Mouse (Mus musculus): ENCODE data around the gene Olfr683. TPM values are rescaled to one million over a fixed set of nuclear protein-coding genes. Genes with fewer than 3 reads are reported as not detected.

The Olfr683 gene
- polyA plus RNA-seq, 1 experiment from 2014 or later: not detected

Other genes with a start within 250 kb of the Olfr683 start
- gene Olfr667, start 225.5 kb downstream of the Olfr683 start, polyA plus RNA-seq (2015; fragmentation: Nextera tagmentation; extraction: Ambion mirVana): not detected in 2 replicates
- not detected in 2 replicates for gene Olfr668, start 219.0 kb downstream of the Olfr683 start, polyA plus RNA-seq (2015; fragmentation: Nextera tagmentation; extraction: Ambion mirVana)
- gene Olfr669, start 212.8 kb downstream of the Olfr683 start, polyA plus RNA-seq (2015; fragmentation: Nextera tagmentation; extraction: Ambion mirVana): not detected in 2 replicates
- not detected in 2 replicates for gene Olfr670, start 184.4 kb downstream of the Olfr683 start, polyA plus RNA-seq (2015; fragmentation: Nextera tagmentation; extraction: Ambion mirVana)
- not detected in 2 replicates for gene Olfr671, start 167.9 kb downstream of the Olfr683 start, polyA plus RNA-seq (2015; fragmentation: Nextera tagmentation; extraction: Ambion mirVana)
- gene Olfr672, start 145.0 kb downstream of the Olfr683 start, polyA plus RNA-seq (2015; fragmentation: Nextera tagmentation; extraction: Ambion mirVana): not detected in 2 replicates
- gene Olfr675, start 118.6 kb downstream of the Olfr683 start, polyA plus RNA-seq (2015; fragmentation: Nextera tagmentation; extraction: Ambion mirVana): not detected in 2 replicates
- not detected in 2 replicates for gene Olfr676, start 114.3 kb downstream of the Olfr683 start, polyA plus RNA-seq (2015; fragmentation: Nextera tagmentation; extraction: Ambion mirVana)
- gene Olfr677, start 95.6 kb downstream of the Olfr683 start, polyA plus RNA-seq (2015; fragmentation: Nextera tagmentation; extraction: Ambion mirVana): not detected in 2 replicates
- gene Olfr678, start 82.5 kb downstream of the Olfr683 start, polyA plus RNA-seq (2015; fragmentation: Nextera tagmentation; extraction: Ambion mirVana): not detected in 2 replicates
- gene Olfr679, start 65.8 kb downstream of the Olfr683 start, polyA plus RNA-seq (2015; fragmentation: Nextera tagmentation; extraction: Ambion mirVana): not detected in 2 replicates
- gene Olfr680-ps1, start 54.2 kb downstream of the Olfr683 start, polyA plus RNA-seq (2015; fragmentation: Nextera tagmentation; extraction: Ambion mirVana): not detected in 2 replicates
- 0.02 TPM in 1 of 2 replicates, not detected in the other for gene Olfr681, start 30.2 kb downstream of the Olfr683 start, polyA plus RNA-seq (2015; fragmentation: Nextera tagmentation; extraction: Ambion mirVana)
- gene Olfr684, start 16.6 kb upstream of the Olfr683 start, polyA plus RNA-seq (2015; fragmentation: Nextera tagmentation; extraction: Ambion mirVana): not detected in 2 replicates
- gene Olfr685, start 39.0 kb upstream of the Olfr683 start, polyA plus RNA-seq (2015; fragmentation: Nextera tagmentation; extraction: Ambion mirVana): not detected in 2 replicates
- not detected in 2 replicates for gene Olfr686, start 60.5 kb upstream of the Olfr683 start, polyA plus RNA-seq (2015; fragmentation: Nextera tagmentation; extraction: Ambion mirVana)
- gene Olfr688, start 141.1 kb upstream of the Olfr683 start, polyA plus RNA-seq (2015; fragmentation: Nextera tagmentation; extraction: Ambion mirVana): not detected in 2 replicates
- gene Olfr689, start 164.2 kb upstream of the Olfr683 start, polyA plus RNA-seq (2015; fragmentation: Nextera tagmentation; extraction: Ambion mirVana): 0.04 TPM in 1 of 2 replicates, not detected in the other
- gene Olfr690, start 187.1 kb upstream of the Olfr683 start, polyA plus RNA-seq (2015; fragmentation: Nextera tagmentation; extraction: Ambion mirVana): not detected in 2 replicates
- gene Olfr691, start 195.3 kb upstream of the Olfr683 start, polyA plus RNA-seq (2015; fragmentation: Nextera tagmentation; extraction: Ambion mirVana): not detected in 2 replicates
- not detected in 2 replicates for gene Olfr692, start 221.2 kb upstream of the Olfr683 start, polyA plus RNA-seq (2015; fragmentation: Nextera tagmentation; extraction: Ambion mirVana)
- gene Gm5901, start 228.0 kb upstream of the Olfr683 start, polyA plus RNA-seq (2015; fragmentation: Nextera tagmentation; extraction: Ambion mirVana): not detected in 2 replicates

All from stomach, postnatal 0 days (tissue).